26 mouse cellular contexts compared by ENCODE assay signal in genomic region chr17:83899588-83900152, GRCm38 (mm10). TPM values are rescaled to one million over a fixed set of nuclear protein-coding genes. Genes with fewer than 3 reads are reported as not detected.
DNase-seq lines count a peak whose midpoint lies in the region; ATAC-seq and TF ChIP-seq lines count a peak whose summit lies in the region.
"Had no signal": no experiment of that assay in that cellular context is flagged by ENCODE, and none has a peak within 500 bp of the region (broad histone marks: within the 10 kb centered on the region; RNA-seq: fewer than 3 reads in every experiment).

No protein-coding gene starts in this region.

- TF ChIP-seq EP300 in stomach, postnatal 0 days (optimal IDR thresholded peaks at IDR 0.05): no peak

- no peaks in the 10 kb centered on the region for H3K36me3 ChIP-seq in hindbrain, embryonic 10.5 days
- H3K36me3 ChIP-seq in hindbrain, embryonic 14.5 days (replicated peaks; ENCODE audit: control insufficient read depth, insufficient read depth): no peaks in the 10 kb centered on the region
- H3K36me3 ChIP-seq in limb, embryonic 13.5 days: no peaks in the 10 kb centered on the region
- H3K36me3 ChIP-seq in stomach, postnatal 0 days (ENCODE audit: control insufficient read depth, insufficient read depth, low read length): no peaks in the 10 kb centered on the region
- H3K36me3 ChIP-seq: forebrain, embryonic 12.5 days; hindbrain, embryonic 13.5 days; midbrain, embryonic 13.5 days had no signal

- H3K4me1 ChIP-seq in hindbrain, embryonic 10.5 days (replicated peaks): peaks cover 38% of the 10 kb centered on the region
- H3K4me1 ChIP-seq in hindbrain, embryonic 14.5 days (replicated peaks; ENCODE audit: control insufficient read depth, insufficient read depth, low read length): no peaks in the 10 kb centered on the region; the same call in 1 of the 2 replicates
- H3K4me1 ChIP-seq in limb, embryonic 13.5 days: peaks cover 66% of the 10 kb centered on the region
- H3K4me1 ChIP-seq in stomach, postnatal 0 days (replicated peaks; ENCODE audit: control insufficient read depth, insufficient read depth): peaks cover 16% of the 10 kb centered on the region
- H3K4me1 ChIP-seq: forebrain, embryonic 12.5 days; midbrain, embryonic 13.5 days had no signal

- 0 out of 2 replicates have a peak overlapping the region, but pooled peaks have one; percentile 26 for H3K27ac ChIP-seq in hindbrain, embryonic 10.5 days
- no peak overlapping the region for H3K27ac ChIP-seq in hindbrain, embryonic 14.5 days
- H3K27ac ChIP-seq in limb, embryonic 13.5 days: peak overlapping the region; percentile 55; the same call in 1 of the 2 replicates
- peak overlapping the region; percentile 81 for H3K27ac ChIP-seq in stomach, postnatal 0 days (replicated peaks)
- H3K27ac ChIP-seq: forebrain, embryonic 12.5 days; hindbrain, embryonic 13.5 days; kidney, postnatal 0 days; midbrain, embryonic 13.5 days had no signal

- no peak for ATAC-seq in hindbrain, embryonic 14.5 days (ENCODE audit: low FRiP score)
- no peak for ATAC-seq in limb, embryonic 13.5 days (ENCODE audit: low FRiP score, low read depth)
- ATAC-seq in stomach, postnatal 0 days (ENCODE audit: low FRiP score, low TSS enrichment): no peak
- ATAC-seq: inflammation-experienced regulatory T-cells, adult 6 months; liver, postnatal 0 days; midbrain, embryonic 13.5 days had no signal

- H3K9me3 ChIP-seq in hindbrain, embryonic 10.5 days: no peaks in the 10 kb centered on the region
- no peaks in the 10 kb centered on the region for H3K9me3 ChIP-seq in hindbrain, embryonic 14.5 days (ENCODE audit: control insufficient read depth, low read length)
- no peaks in the 10 kb centered on the region for H3K9me3 ChIP-seq in limb, embryonic 13.5 days
- H3K9me3 ChIP-seq in stomach, postnatal 0 days (ENCODE audit: control insufficient read depth, low read length): no peaks in the 10 kb centered on the region
- H3K9me3 ChIP-seq: forebrain, embryonic 12.5 days; hindbrain, embryonic 13.5 days; midbrain, embryonic 13.5 days had no signal

- no peak for TF ChIP-seq CTCF in stomach, postnatal 0 days (IDR thresholded peaks at IDR 0.05; ENCODE audit: low read depth)

- H3K9ac ChIP-seq in hindbrain, embryonic 14.5 days: no peak overlapping the region
- no peak overlapping the region for H3K9ac ChIP-seq in limb, embryonic 13.5 days
- H3K9ac ChIP-seq in stomach, postnatal 0 days (ENCODE audit: low read length): no peak overlapping the region
- H3K9ac ChIP-seq: forebrain, embryonic 12.5 days; hindbrain, embryonic 13.5 days; liver, postnatal 0 days; midbrain, embryonic 13.5 days had no signal

- WGBS in hindbrain, embryonic 10.5 days: 78% methylated on average over 7 of the region's 7 CpGs
- 78% methylated on average over 7 of the region's 7 CpGs for WGBS in hindbrain, embryonic 14.5 days
- WGBS in limb, embryonic 13.5 days: 60% methylated on average over 7 of the region's 7 CpGs
- 58% methylated on average over 7 of the region's 7 CpGs for WGBS in stomach, postnatal 0 days

- 0 out of 2 replicates have a peak, but pooled peaks cover 6% of the 10 kb centered on the region for H3K27me3 ChIP-seq in hindbrain, embryonic 10.5 days (ENCODE audit: insufficient read depth, poor library complexity, severe bottlenecking)
- H3K27me3 ChIP-seq in hindbrain, embryonic 14.5 days (ENCODE audit: control insufficient read depth, insufficient read depth, low read length): no peaks in the 10 kb centered on the region
- H3K27me3 ChIP-seq in limb, embryonic 13.5 days: no peaks in the 10 kb centered on the region; the same call in 1 of the 2 replicates
- no peaks in the 10 kb centered on the region for H3K27me3 ChIP-seq in stomach, postnatal 0 days (ENCODE audit: control insufficient read depth, insufficient read depth, low read length)
- H3K27me3 ChIP-seq: hindbrain, embryonic 13.5 days; midbrain, embryonic 13.5 days had no signal

- H3K4me3 ChIP-seq in hindbrain, embryonic 10.5 days: no peak overlapping the region
- H3K4me3 ChIP-seq in hindbrain, embryonic 14.5 days (replicated peaks; ENCODE audit: low read length): no peak overlapping the region
- no peak overlapping the region for H3K4me3 ChIP-seq in limb, embryonic 13.5 days
- no peak overlapping the region for H3K4me3 ChIP-seq in stomach, postnatal 0 days (ENCODE audit: low read depth, low read length)
- H3K4me3 ChIP-seq: forebrain, embryonic 12.5 days; hindbrain, embryonic 13.5 days; midbrain, embryonic 13.5 days had no signal

- no peak overlapping the region for H3K4me2 ChIP-seq in hindbrain, embryonic 14.5 days (replicated peaks)
- H3K4me2 ChIP-seq in limb, embryonic 13.5 days (replicated peaks): no peak overlapping the region
- no peak overlapping the region for H3K4me2 ChIP-seq in stomach, postnatal 0 days (replicated peaks; ENCODE audit: low read depth)
- H3K4me2 ChIP-seq: forebrain, embryonic 12.5 days; heart, embryonic 11.5 days; hindbrain, embryonic 13.5 days; liver, embryonic 11.5 days; midbrain, embryonic 13.5 days had no signal

- no peak for DNase-seq in hindbrain, embryonic 10.5 days (ENCODE audit: low spot score)
- no peak for DNase-seq in hindbrain, embryonic 14.5 days (ENCODE audit: low spot score)
- DNase-seq in urinary bladder, postnatal 14 days (ENCODE audit: low spot score): peak; percentile 58
- DNase-seq in urinary bladder, postnatal 25 days (ENCODE audit: low spot score): no peak
- no peak for DNase-seq in stomach, postnatal 0 days (ENCODE audit: low spot score)
- no peak for DNase-seq in gastrocnemius, postnatal 4 days (ENCODE audit: low spot score in 2 of 2)
- no peak for DNase-seq in embryo, embryonic 11 days
- DNase-seq: adrenal gland, adult 2 months; B cell, adult 2 months; cerebellum, adult 11-12 months; cerebellum, postnatal 14 days; gastrocnemius, postnatal 36 days; kidney, adult 18-20 months; liver, postnatal 0 days; lung, postnatal 10 days; thymus, postnatal 36 days had no signal

RNA-seq across cellular contexts. Expression of gene Haao, which starts 51.9 kb away (rescaled TPM):
- 0.41 and 0.54 TPM in 2 replicates for polyA plus RNA-seq in hindbrain, embryonic 10.5 days (2016; fragmentation: Nextera tagmentation; extraction: Ambion mirVana)
- not detected in 2 replicates for polyA plus RNA-seq in hindbrain, embryonic 14.5 days (2014; fragmentation: Nextera tagmentation; extraction: Ambion mirVana)
- 1.3 TPM in 2 replicates for polyA plus RNA-seq in limb, embryonic 13.5 days (2015; fragmentation: Nextera tagmentation; extraction: Ambion mirVana)
- polyA plus RNA-seq in stomach, postnatal 0 days (2015; fragmentation: Nextera tagmentation; extraction: Ambion mirVana): 0.13 and 0.36 TPM in 2 replicates
- under 1 TPM in 1 of 2 experiments, not detected in 1; 0.54 TPM for total RNA-seq in gastrocnemius, postnatal 4 days (2021)
- total RNA-seq: gastrocnemius, postnatal 36 days; heart, postnatal 14 days; left cerebral cortex, postnatal 25 days had no signal
- polyA plus RNA-seq: forebrain, embryonic 12.5 days had no signal
